Mouse (Mus musculus): ENCODE results near the gene Pcdh11x.
"Not testable (repeated sequence)": the region's sequence is repeated elsewhere in the genome, so short reads cannot be mapped to it uniquely, and the experiment has no call there.

The Pcdh11x gene

GRCm38 (mm10) chrX:120290011-120290899, at the start of gene Pcdh11x:
Pcdh11x (plus strand) TSS chrX:120290259.
- no peak for DNase-seq (ENCODE audit: low read depth)

GRCm38 (mm10) chrX:120260089-120260488, 30.0 kb upstream of the Pcdh11x start:
- DNase-seq (ENCODE audit: low read depth): no peak

GRCm38 (mm10) chrX:120285522-120285921, 4.5 kb upstream of the Pcdh11x start:
- DNase-seq (ENCODE audit: low read depth): no peak

- DNase-seq (ENCODE audit: low read depth): no peak
Measured at GRCm38 (mm10) chrX:120287502-120287901, 2.6 kb upstream of the Pcdh11x start.

- no peak for DNase-seq (ENCODE audit: low read depth)
Measured at GRCm38 (mm10) chrX:120290900-120291280, 831 bp downstream of the Pcdh11x start.

GRCm38 (mm10) chrX:120291696-120292095, 1.6 kb downstream of the Pcdh11x start:
- DNase-seq (ENCODE audit: low read depth): no peak

- no peak for DNase-seq (ENCODE audit: low read depth)
Measured at GRCm38 (mm10) chrX:120292832-120293750, 3.0 kb downstream of the Pcdh11x start.

- no peak for DNase-seq (ENCODE audit: low read depth)
Measured at GRCm38 (mm10) chrX:120301469-120302175, 11.6 kb downstream of the Pcdh11x start.

GRCm38 (mm10) chrX:120312995-120313394, 22.9 kb downstream of the Pcdh11x start, which contains the start of gene H2afb3:
H2afb3 (minus strand) TSS chrX:120313095.
- DNase-seq (ENCODE audit: low read depth): not testable (repeated sequence)

- DNase-seq (ENCODE audit: low read depth): no peak
Measured at GRCm38 (mm10) chrX:120466225-120466624, 176.2 kb downstream of the Pcdh11x start.

GRCm38 (mm10) chrX:120486428-120486827, 196.4 kb downstream of the Pcdh11x start:
- DNase-seq (ENCODE audit: low read depth): no peak

GRCm38 (mm10) chrX:120524986-120525385, 234.9 kb downstream of the Pcdh11x start:
- no peak for DNase-seq (ENCODE audit: low read depth)

- DNase-seq (ENCODE audit: low read depth): no peak
Measured at GRCm38 (mm10) chrX:120599309-120599708, 309.2 kb downstream of the Pcdh11x start.

- DNase-seq (ENCODE audit: low read depth): no peak
Measured at GRCm38 (mm10) chrX:120618460-120618859, 328.4 kb downstream of the Pcdh11x start.

GRCm38 (mm10) chrX:120670236-120670635, 380.2 kb downstream of the Pcdh11x start:
- not testable (repeated sequence) for DNase-seq (ENCODE audit: low read depth)

GRCm38 (mm10) chrX:120734144-120734543, 444.1 kb downstream of the Pcdh11x start:
- DNase-seq (ENCODE audit: low read depth): no peak

- DNase-seq (ENCODE audit: low read depth): no peak
Measured at GRCm38 (mm10) chrX:120735792-120736191, 445.7 kb downstream of the Pcdh11x start.

GRCm38 (mm10) chrX:120944556-120944955, 654.5 kb downstream of the Pcdh11x start:
- no peak for DNase-seq (ENCODE audit: low read depth)

Measured in fibroblast of lung, adult 2 months (primary cell).